Mouse (Mus musculus) heart, adult 8-10 months (tissue): ENCODE measurements around the gene Arr3. TPM values are rescaled to one million over a fixed set of nuclear protein-coding genes. Genes with fewer than 3 reads are reported as not detected.

Experiments used
- DNase-seq: peaks from one replicate; pipeline ENCODE4 v3.0.0; 2022; ENCODE audit warnings: low spot score
- total RNA-seq, 4 experiments: library from RNA; stranded (reverse); gene quantifications; 2 replicates each; pipeline ENCODE4 v1.2.4; 2022

Arr3 gene
- not detected for total RNA-seq

GRCm38 (mm10) chrX:100605314-100605713 lies at the start of gene Arr3:
TSS of gene Arr3 (plus strand) at chrX:100605497.
- DNase-seq = no peak

- no peak for DNase-seq
These were observed 49.3 kb upstream of the Arr3 start for GRCm38 (mm10) chrX:100556026-100556425.

- no peak for DNase-seq
These were observed 39.6 kb upstream of the Arr3 start for GRCm38 (mm10) chrX:100565696-100566095.

GRCm38 (mm10) chrX:100571951-100572350 lies 33.3 kb upstream of the Arr3 start, which contains the start of gene Awat1:
TSS of gene Awat1 (plus strand) at chrX:100572251.
- DNase-seq = no peak

- DNase-seq = no peak
These were observed 10.5 kb upstream of the Arr3 start, which contains the start of gene P2ry4 for GRCm38 (mm10) chrX:100594791-100595190. TSS of gene P2ry4 (minus strand) at chrX:100594869.

- no peak for DNase-seq
These were observed 7.9 kb upstream of the Arr3 start for GRCm38 (mm10) chrX:100597439-100597838.

- no peak for DNase-seq
These were observed 5.5 kb upstream of the Arr3 start for GRCm38 (mm10) chrX:100599755-100600154.

GRCm38 (mm10) chrX:100618488-100618887 lies 13.2 kb downstream of the Arr3 start:
- DNase-seq = no peak

- DNase-seq = no peak
These were observed 16.1 kb downstream of the Arr3 start for GRCm38 (mm10) chrX:100621366-100621765.

- no peak for DNase-seq
These were observed 18.9 kb downstream of the Arr3 start for GRCm38 (mm10) chrX:100624242-100624641.

- no peak for DNase-seq
These were observed 19.8 kb downstream of the Arr3 start for GRCm38 (mm10) chrX:100625146-100625545.

- DNase-seq = no peak
These were observed 20.2 kb downstream of the Arr3 start, which contains the start of gene Kif4 for GRCm38 (mm10) chrX:100625546-100625801. TSS of gene Kif4 (plus strand) at chrX:100625737.

- DNase-seq = peak; percentile 89
These were observed 20.8 kb downstream of the Arr3 start, which contains the start of gene Pdzd11 for GRCm38 (mm10) chrX:100625802-100626793. TSS of gene Pdzd11 (minus strand) at chrX:100626568.

- no peak for DNase-seq
These were observed 23.8 kb downstream of the Arr3 start for GRCm38 (mm10) chrX:100629076-100629475.

- no peak for DNase-seq
These were observed 33.2 kb downstream of the Arr3 start for GRCm38 (mm10) chrX:100638477-100638876.

- DNase-seq = no peak
These were observed 47.6 kb downstream of the Arr3 start for GRCm38 (mm10) chrX:100652848-100653247.

- DNase-seq = no peak
These were observed 59.5 kb downstream of the Arr3 start for GRCm38 (mm10) chrX:100664825-100665224.

Other genes starting within 250 kb of the Arr3 start
- not detected for gene Otud6a, start 176.5 kb upstream of the Arr3 start, total RNA-seq
- gene Awat2, start 162.8 kb upstream of the Arr3 start, total RNA-seq = under 1 TPM in 1 of 4 experiments, not detected in 3; 0.33 TPM
- 10 to 100 TPM; 38.5 to 44.6 (median 42.8) TPM for gene Igbp1, start 111.2 kb upstream of the Arr3 start, total RNA-seq
- not detected for gene Dgat2l6, start 80.7 kb upstream of the Arr3 start, total RNA-seq
- not detected for gene Awat1, start 33.2 kb upstream of the Arr3 start, total RNA-seq
- not detected for gene P2ry4, start 10.6 kb upstream of the Arr3 start, total RNA-seq
- gene Kif4, start 20.2 kb downstream of the Arr3 start, total RNA-seq = under 1 TPM; 0.08 to 0.52 (median 0.38) TPM
- gene Pdzd11, start 21.1 kb downstream of the Arr3 start, total RNA-seq = 10 to 100 TPM; 21.5 to 26.8 (median 25.9) TPM
- not detected for gene Gdpd2, start 124.4 kb downstream of the Arr3 start, total RNA-seq
- gene Dlg3, start 162.2 kb downstream of the Arr3 start, total RNA-seq = 1 to 10 TPM; 2.0 to 4.3 (median 2.8) TPM